Mouse (Mus musculus) effector memory CD4-positive, alpha-beta T cell, adult 5 months (primary cell): Measurements from ENCODE around the gene Lce1j. TPM values are rescaled to one million over a fixed set of nuclear protein-coding genes. Genes with fewer than 3 reads are reported as not detected.

Experiments
- polyA plus RNA-seq: library from polyadenylated mRNA; unstranded; fragments of 100-300 nt; shearing (Covaris generic); gene quantifications from one replicate; pipeline ENCODE4 v1.2.1, GENCODE M21; 2017

Gene Lce1j
- not detected for polyA plus RNA-seq

GRCm38 (mm10) chr3:92790414-92790813, at the start of gene Lce1j:
Gene Lce1j (minus strand): TSS chr3:92790514.

GRCm38 (mm10) chr3:92827108-92827507, 36.8 kb upstream of the Lce1j start, which contains the start of gene Kprp:
Gene Kprp (minus strand): TSS chr3:92827247.

GRCm38 (mm10) chr3:92807791-92808190, 17.5 kb upstream of the Lce1j start, which contains the start of gene Lce1k:
Gene Lce1k (minus strand): TSS chr3:92807891.

GRCm38 (mm10) chr3:92778799-92779198, 11.5 kb downstream of the Lce1j start, which contains the start of gene Lce1i:
Gene Lce1i (minus strand): TSS chr3:92778899.

GRCm38 (mm10) chr3:92764965-92765364, 25.3 kb downstream of the Lce1j start, which contains the start of gene Lce1h:
Gene Lce1h (minus strand): TSS chr3:92765065.

GRCm38 (mm10) chr3:92752238-92752637, 38.1 kb downstream of the Lce1j start, which contains the start of gene Lce1g:
Gene Lce1g (minus strand): TSS chr3:92752338.

GRCm38 (mm10) chr3:92738996-92739395, 51.3 kb downstream of the Lce1j start, which contains the start of gene Gm38119:
Gene Gm38119 (minus strand): TSS chr3:92739096.

Other genes starting within 250 kb of the Lce1j start
- gene Ivl, start 216.8 kb downstream of the Lce1j start, polyA plus RNA-seq, result not detected
- gene Smcp, start 201.5 kb downstream of the Lce1j start, polyA plus RNA-seq, result not detected
- not detected for gene 2210017I01Rik, start 183.0 kb downstream of the Lce1j start, polyA plus RNA-seq
- gene Lce6a, start 168.9 kb downstream of the Lce1j start, polyA plus RNA-seq, result not detected
- gene Lce1a1, start 142.2 kb downstream of the Lce1j start, polyA plus RNA-seq, result not detected
- not detected for gene Lce1b, start 133.6 kb downstream of the Lce1j start, polyA plus RNA-seq
- not detected for gene Lce1a2, start 120.2 kb downstream of the Lce1j start, polyA plus RNA-seq
- gene Lce1c, start 111.3 kb downstream of the Lce1j start, polyA plus RNA-seq, result not detected
- gene Lce1d, start 103.3 kb downstream of the Lce1j start, polyA plus RNA-seq, result not detected
- gene Lce1e, start 81.4 kb downstream of the Lce1j start, polyA plus RNA-seq, result not detected
- not detected for gene Lce1f, start 70.2 kb downstream of the Lce1j start, polyA plus RNA-seq
- gene Gm38119, start 51.4 kb downstream of the Lce1j start, polyA plus RNA-seq, result not detected
- gene Lce1g, start 38.2 kb downstream of the Lce1j start, polyA plus RNA-seq, result not detected
- not detected for gene Lce1h, start 25.4 kb downstream of the Lce1j start, polyA plus RNA-seq
- not detected for gene Lce1i, start 11.6 kb downstream of the Lce1j start, polyA plus RNA-seq
- gene Lce1k, start 17.4 kb upstream of the Lce1j start, polyA plus RNA-seq, result not detected
- gene Kprp, start 36.7 kb upstream of the Lce1j start, polyA plus RNA-seq, result not detected
- not detected for gene Lce1l, start 60.8 kb upstream of the Lce1j start, polyA plus RNA-seq
- not detected for gene 2310050C09Rik, start 79.7 kb upstream of the Lce1j start, polyA plus RNA-seq
- not detected for gene Lce3a, start 135.7 kb upstream of the Lce1j start, polyA plus RNA-seq
- not detected for gene Lce3b, start 142.5 kb upstream of the Lce1j start, polyA plus RNA-seq
- gene Lce3c, start 154.0 kb upstream of the Lce1j start, polyA plus RNA-seq, result not detected
- gene Lce3d, start 166.9 kb upstream of the Lce1j start, polyA plus RNA-seq, result not detected
- not detected for gene Lce3e, start 176.5 kb upstream of the Lce1j start, polyA plus RNA-seq
- gene Lce3f, start 201.7 kb upstream of the Lce1j start, polyA plus RNA-seq, result not detected
- not detected for gene Crct1, start 225.2 kb upstream of the Lce1j start, polyA plus RNA-seq
- not detected for gene Lce1m, start 228.5 kb upstream of the Lce1j start, polyA plus RNA-seq